ENCODE assay signal across 8 mouse cellular contexts in the genomic region with DNA sequence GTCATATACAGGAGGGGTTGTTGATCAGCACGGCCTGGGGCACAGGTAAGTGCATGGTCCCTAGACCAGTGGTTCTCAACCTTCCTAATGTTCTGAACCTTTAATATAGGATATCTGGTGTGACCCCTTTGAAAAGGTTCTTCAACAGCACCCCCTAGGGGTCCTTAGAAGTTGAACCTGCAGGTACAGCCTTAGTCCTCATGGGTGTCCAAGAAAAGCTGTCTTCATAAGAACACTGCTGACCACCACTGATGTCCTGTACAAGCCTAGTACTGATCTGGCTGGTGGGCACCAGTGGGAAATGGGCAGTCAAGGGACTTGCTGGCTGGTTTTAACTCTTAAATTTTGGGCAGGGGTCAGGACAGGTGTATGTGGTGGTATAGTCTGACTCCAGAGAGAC. TPM values are rescaled to one million over a fixed set of nuclear protein-coding genes. Genes with fewer than 3 reads are reported as not detected.
DNase-seq lines count a peak whose midpoint lies in the region; ATAC-seq and TF ChIP-seq lines count a peak whose summit lies in the region.

No protein-coding gene starts in this region.

- H3K27ac ChIP-seq in hindbrain, embryonic 11.5 days (ENCODE audit: low read depth, low read length) = no peak overlapping the region
- H3K27ac ChIP-seq in hindbrain, embryonic 16.5 days (ENCODE audit: low read depth, low read length) = no peak overlapping the region
- H3K27ac ChIP-seq in intestine, postnatal 0 days (ENCODE audit: low read depth, low read length) = no peak overlapping the region

- 76% methylated on average over 1 of the region's 1 CpGs for WGBS in hindbrain, embryonic 11.5 days
- WGBS in hindbrain, embryonic 16.5 days = 81% methylated on average over 1 of the region's 1 CpGs
- 83% methylated on average over 1 of the region's 1 CpGs for whole genome bisulfite sequencing in intestine, postnatal 0 days

- H3K4me2 ChIP-seq in hindbrain, embryonic 11.5 days (replicated peaks; ENCODE audit: low read depth, low read length) = no peak overlapping the region
- no peak overlapping the region for H3K4me2 ChIP-seq in hindbrain, embryonic 16.5 days (ENCODE audit: low read length)
- H3K4me2 ChIP-seq in intestine, postnatal 0 days (replicated peaks; ENCODE audit: low read depth) = no peak overlapping the region

- peaks cover 12% of the 10 kb centered on the region for H3K36me3 ChIP-seq in hindbrain, embryonic 11.5 days (ENCODE audit: control insufficient read depth, insufficient read depth, low read length)
- peaks cover 26% of the 10 kb centered on the region for H3K36me3 ChIP-seq in hindbrain, embryonic 16.5 days (ENCODE audit: control insufficient read depth, insufficient read depth, low read length)
- peaks cover 38% of the 10 kb centered on the region for H3K36me3 ChIP-seq in intestine, postnatal 0 days (ENCODE audit: control insufficient read depth, insufficient read depth)

- H3K27me3 ChIP-seq in hindbrain, embryonic 11.5 days (ENCODE audit: control insufficient read depth, insufficient read depth, low read length) = peaks cover 23% of the 10 kb centered on the region
- peaks cover 3% of the 10 kb centered on the region; the same call in 1 of the 2 replicates for H3K27me3 ChIP-seq in hindbrain, embryonic 16.5 days (replicated peaks; ENCODE audit: control insufficient read depth, insufficient read depth, low read length)
- H3K27me3 ChIP-seq in intestine, postnatal 0 days (replicated peaks; ENCODE audit: control insufficient read depth, insufficient read depth, low read length) = peaks cover 13% of the 10 kb centered on the region

- peak; percentile 6; the same call in 1 of the 2 replicates for ATAC-seq in hindbrain, embryonic 11.5 days (ENCODE audit: low FRiP score)
- ATAC-seq in hindbrain, embryonic 16.5 days = no peak
- ATAC-seq in intestine, postnatal 0 days = no peak

- H3K9me3 ChIP-seq in hindbrain, embryonic 11.5 days (ENCODE audit: control insufficient read depth, low read length) = no peaks in the 10 kb centered on the region
- H3K9me3 ChIP-seq in hindbrain, embryonic 16.5 days (ENCODE audit: control insufficient read depth, low read length) = no peaks in the 10 kb centered on the region
- no peaks in the 10 kb centered on the region for H3K9me3 ChIP-seq in intestine, postnatal 0 days (ENCODE audit: control insufficient read depth)

- peak; percentile 28 for DNase-seq in hindbrain, embryonic 11.5 days (ENCODE audit: low spot score)
- DNase-seq in thymus, postnatal 14 days = peak; percentile 52
- DNase-seq in thymus, postnatal 4 days = no peak
- DNase-seq in frontal cortex, postnatal 10 days (ENCODE audit: low spot score in 2 of 2) = no peak
- no peak for DNase-seq in cerebellum, postnatal 36 days
- DNase-seq in heart, postnatal 14 days = no peak

- no peaks in the 10 kb centered on the region for H3K4me1 ChIP-seq in hindbrain, embryonic 11.5 days (replicated peaks; ENCODE audit: control insufficient read depth, insufficient read depth, low read length)
- peaks cover 13% of the 10 kb centered on the region for H3K4me1 ChIP-seq in hindbrain, embryonic 16.5 days (ENCODE audit: control insufficient read depth, insufficient read depth, low read depth, low read length)
- peaks cover 5% of the 10 kb centered on the region; the same call in 1 of the 2 replicates for H3K4me1 ChIP-seq in intestine, postnatal 0 days (replicated peaks; ENCODE audit: control insufficient read depth, insufficient read depth, low read length)

- no peak overlapping the region for H3K9ac ChIP-seq in hindbrain, embryonic 11.5 days (ENCODE audit: low read depth, low read length)
- no peak overlapping the region for H3K9ac ChIP-seq in hindbrain, embryonic 16.5 days (ENCODE audit: low read depth, low read length)
- no peak overlapping the region for H3K9ac ChIP-seq in intestine, postnatal 0 days (ENCODE audit: low read depth, low read length)

- no peak overlapping the region for H3K4me3 ChIP-seq in hindbrain, embryonic 11.5 days (ENCODE audit: low read depth, low read length)
- no peak overlapping the region for H3K4me3 ChIP-seq in hindbrain, embryonic 16.5 days (ENCODE audit: low read length)
- H3K4me3 ChIP-seq in intestine, postnatal 0 days (ENCODE audit: low read depth, low read length) = no peak overlapping the region

- intact Hi-C loops in heart, postnatal 14 days (cut with DNase I) = no loop called here

- TF ChIP-seq CTCF in intestine, postnatal 0 days (IDR thresholded peaks at IDR 0.05; ENCODE audit: low read depth) = peak; percentile 59

RNA-seq across cellular contexts. Expression of gene Hcn2, which starts 4.4 kb away (rescaled TPM):
- 0.15 and 0.20 TPM in 2 replicates for polyA plus RNA-seq in hindbrain, embryonic 11.5 days (2014; fragmentation: Nextera tagmentation; extraction: Ambion mirVana)
- polyA plus RNA-seq in hindbrain, embryonic 16.5 days (2015; fragmentation: Nextera tagmentation; extraction: Ambion mirVana) = 1.2 and 1.4 TPM in 2 replicates
- polyA plus RNA-seq in intestine, postnatal 0 days (2015; fragmentation: Nextera tagmentation; extraction: Ambion mirVana) = 0.38 and 0.43 TPM in 2 replicates
- 10 to 100 TPM; 35.7 to 38.7 TPM for total RNA-seq in heart, postnatal 14 days (2021)

RNA-seq across cellular contexts. Expression of gene Bsg, which starts 7.7 kb away (rescaled TPM):
- polyA plus RNA-seq in hindbrain, embryonic 11.5 days (2014; fragmentation: Nextera tagmentation; extraction: Ambion mirVana) = 595 and 605 TPM in 2 replicates
- 1,077 and 1,193 TPM in 2 replicates for polyA plus RNA-seq in hindbrain, embryonic 16.5 days (2015; fragmentation: Nextera tagmentation; extraction: Ambion mirVana)
- polyA plus RNA-seq in intestine, postnatal 0 days (2015; fragmentation: Nextera tagmentation; extraction: Ambion mirVana) = 888 and 937 TPM in 2 replicates
- 1,000 to 10,000 TPM; 1,285 to 1,330 TPM for total RNA-seq in heart, postnatal 14 days (2021)

RNA-seq across cellular contexts. Expression of gene Gzmm, which starts 23.2 kb away (rescaled TPM):
- 0.42 and 0.73 TPM in 2 replicates for polyA plus RNA-seq in hindbrain, embryonic 11.5 days (2014; fragmentation: Nextera tagmentation; extraction: Ambion mirVana)
- 1.7 TPM in 2 replicates for polyA plus RNA-seq in hindbrain, embryonic 16.5 days (2015; fragmentation: Nextera tagmentation; extraction: Ambion mirVana)
- polyA plus RNA-seq in intestine, postnatal 0 days (2015; fragmentation: Nextera tagmentation; extraction: Ambion mirVana) = 0.16 and 0.26 TPM in 2 replicates
- 1 to 10 TPM; 4.5 to 5.4 TPM for total RNA-seq in heart, postnatal 14 days (2021)

RNA-seq across cellular contexts. Expression of gene Cdc34, which starts 30.0 kb away (rescaled TPM):
- polyA plus RNA-seq in hindbrain, embryonic 11.5 days (2014; fragmentation: Nextera tagmentation; extraction: Ambion mirVana) = 153 and 159 TPM in 2 replicates
- polyA plus RNA-seq in hindbrain, embryonic 16.5 days (2015; fragmentation: Nextera tagmentation; extraction: Ambion mirVana) = 73.5 and 84.7 TPM in 2 replicates
- 88.0 and 89.6 TPM in 2 replicates for polyA plus RNA-seq in intestine, postnatal 0 days (2015; fragmentation: Nextera tagmentation; extraction: Ambion mirVana)
- 100 to 1,000 TPM; 158 to 159 TPM for total RNA-seq in heart, postnatal 14 days (2021)

RNA-seq across cellular contexts. Expression of gene Polrmt, which starts 34.4 kb away (rescaled TPM):
- 23.5 and 26.8 TPM in 2 replicates for polyA plus RNA-seq in hindbrain, embryonic 11.5 days (2014; fragmentation: Nextera tagmentation; extraction: Ambion mirVana)
- 37.1 and 50.6 TPM in 2 replicates for polyA plus RNA-seq in hindbrain, embryonic 16.5 days (2015; fragmentation: Nextera tagmentation; extraction: Ambion mirVana)
- 18.7 and 20.1 TPM in 2 replicates for polyA plus RNA-seq in intestine, postnatal 0 days (2015; fragmentation: Nextera tagmentation; extraction: Ambion mirVana)
- 10 to 100 TPM; 45.3 to 46.8 TPM for total RNA-seq in heart, postnatal 14 days (2021)

Comparison
In these comparisons a context has a peak if more than half of its experiments do, and no peak if none do; other contexts are left out.
1. DNase-seq: peak in hindbrain, embryonic 11.5 days (single experiment) and thymus, postnatal 14 days (single experiment); none in thymus, postnatal 4 days (single experiment), frontal cortex, postnatal 10 days (0 of 2), cerebellum, postnatal 36 days (0 of 2) and heart, postnatal 14 days (0 of 2).